Mouse (Mus musculus) heart, postnatal 0 days (tissue): Measurements from ENCODE around the gene Eif4a1.

Experiments
- CTCF ChIP-seq: IDR thresholded peaks from 2 replicates; pipeline ENCODE4 v1.5.1; 2016; ENCODE audit warnings: antibody characterized with exemption, control low read depth, low read depth
- EP300 ChIP-seq: IDR thresholded peaks from 2 replicates; pipeline ENCODE4 v1.6.1; 2016; ENCODE audit warnings: antibody characterized with exemption, low read depth

DNA sequence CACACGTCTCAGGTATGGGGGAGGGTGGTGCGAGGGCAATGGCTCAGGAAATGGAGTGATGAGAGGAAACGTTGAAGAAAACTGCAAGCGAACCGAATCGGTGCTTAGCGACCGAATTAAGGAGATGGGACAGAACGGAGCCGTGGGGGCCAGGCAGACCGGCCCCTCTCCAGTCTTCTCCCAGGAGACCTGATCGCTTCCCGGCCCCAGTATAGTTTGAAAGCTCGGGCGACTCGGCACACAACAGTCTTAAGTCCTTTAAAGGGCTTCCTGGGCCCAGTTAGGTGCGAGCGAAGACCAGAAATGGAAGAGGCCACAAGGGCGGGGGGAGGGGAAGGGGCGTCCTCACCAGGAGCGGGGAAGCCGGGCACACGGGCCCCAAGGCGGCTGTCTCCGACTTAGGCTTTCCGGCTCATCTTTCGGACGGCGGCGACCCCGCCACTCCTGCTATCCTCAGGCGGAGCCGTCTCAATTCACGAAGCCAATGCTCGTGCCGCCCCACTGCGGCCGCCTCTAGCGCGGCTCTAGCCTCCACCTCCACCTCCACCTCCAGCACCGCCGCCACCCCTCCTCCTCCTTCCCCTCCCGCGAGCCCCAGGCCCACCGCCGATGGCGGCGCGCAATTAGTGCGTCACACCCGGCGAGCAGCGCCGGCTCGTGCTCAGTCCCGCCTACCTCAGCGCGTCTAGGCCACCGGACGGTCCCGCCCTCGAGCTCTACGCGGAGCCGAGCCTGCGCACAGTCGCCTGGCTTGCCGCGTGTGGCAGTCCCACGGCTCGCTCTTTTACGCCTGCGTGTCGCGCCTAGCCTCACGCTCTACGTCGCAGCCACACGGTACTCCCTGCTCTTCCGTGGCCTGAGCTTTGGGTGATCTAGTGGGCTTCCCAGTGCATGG, 9.3 kb upstream of the Eif4a1 start, which contains the start of gene Senp3:
- no peak for TF ChIP-seq EP300
- TF ChIP-seq CTCF = no peak
